Mouse (Mus musculus) neural tube, embryonic 14.5 days (tissue): Measurements from ENCODE around the gene Ing5. TPM values are rescaled to one million over a fixed set of nuclear protein-coding genes. Genes with fewer than 3 reads are reported as not detected.

ENCODE experiments used
- polyA plus RNA-seq: library from polyadenylated mRNA; unstranded; fragments of >200 nt; fragmentation: Nextera tagmentation; extraction: Ambion mirVana; gene quantifications from 2 replicates; pipeline ENCODE4 v1.2.1, GENCODE M21; 2014

The Ing5 gene
- polyA plus RNA-seq, 1 experiment from 2014 or later = 9.4 TPM

Other genes with a start within 250 kb of the Ing5 start
- gene Stk25, start 145.3 kb upstream of the Ing5 start, polyA plus RNA-seq = 357 and 382 TPM in 2 replicates
- 70.2 and 82.7 TPM in 2 replicates for gene Bok, start 118.3 kb upstream of the Ing5 start, polyA plus RNA-seq
- 85.9 and 90.4 TPM in 2 replicates for gene Atg4b, start 52.5 kb upstream of the Ing5 start, polyA plus RNA-seq
- gene Thap4, start 49.1 kb upstream of the Ing5 start, polyA plus RNA-seq = 41.9 and 43.0 TPM in 2 replicates
- gene Dtymk, start 2.0 kb upstream of the Ing5 start, polyA plus RNA-seq = 152 and 153 TPM in 2 replicates
- 12.3 and 14.7 TPM in 2 replicates for gene D2hgdh, start 20.9 kb downstream of the Ing5 start, polyA plus RNA-seq
- not detected in 2 replicates for gene Gal3st2, start 57.3 kb downstream of the Ing5 start, polyA plus RNA-seq
- gene Gal3st2b, start 114.3 kb downstream of the Ing5 start, polyA plus RNA-seq = not detected in 2 replicates
- not detected in 2 replicates for gene Gal3st2c, start 186.5 kb downstream of the Ing5 start, polyA plus RNA-seq
- gene Neu4, start 216.5 kb downstream of the Ing5 start, polyA plus RNA-seq = not detected in 2 replicates
- not detected in 2 replicates for gene Pdcd1, start 248.6 kb downstream of the Ing5 start, polyA plus RNA-seq